Mouse (Mus musculus): ENCODE measurements around the gene Ppfibp2. TPM values are rescaled to one million over a fixed set of nuclear protein-coding genes. Genes with fewer than 3 reads are reported as not detected.

Gene Ppfibp2
- polyA plus RNA-seq, 1 experiment from 2014 or later, result 3.2 TPM

DNA sequence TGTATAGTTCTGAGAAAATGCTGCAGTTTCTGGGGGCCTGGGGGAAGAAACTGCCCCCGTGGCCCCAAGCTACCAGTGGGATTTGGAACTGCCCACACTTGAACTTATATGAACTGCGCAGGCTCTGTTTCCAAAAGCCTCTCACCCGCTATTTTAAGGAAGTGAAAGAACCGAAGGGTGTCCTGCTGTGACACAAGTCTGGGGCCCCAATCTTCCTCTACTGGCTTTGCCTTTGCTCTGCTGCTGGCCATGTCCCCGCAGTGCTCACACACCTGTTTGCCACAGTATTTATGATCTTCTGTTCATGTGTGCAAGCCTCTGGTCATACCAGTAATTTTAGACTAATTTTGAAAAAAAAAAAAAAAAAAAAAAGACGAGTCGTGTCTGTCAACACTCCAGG lies 1.1 kb upstream of the Ppfibp2 start:
- Histone ChIP-seq H3K4me2 (replicated peaks) (peak overlapping the region; percentile 78), H3K9me3 (no peaks in the 10 kb centered on the region), H3K27me3 (peaks cover 11% of the 10 kb centered on the region), H3K4me1 (0 out of 2 replicates have a peak, but pooled peaks cover 2% of the 10 kb centered on the region), H3K4me3 (no peak overlapping the region), H3K9ac (replicated peaks) (no peak overlapping the region), H3K36me3 (no peaks in the 10 kb centered on the region), H3K27ac (replicated peaks) (no peak overlapping the region)
- WGBS, result 33% methylated on average over 7 of the region's 7 CpGs
- ATAC-seq (ENCODE audit: low FRiP score, low read depth), result no peak

DNA sequence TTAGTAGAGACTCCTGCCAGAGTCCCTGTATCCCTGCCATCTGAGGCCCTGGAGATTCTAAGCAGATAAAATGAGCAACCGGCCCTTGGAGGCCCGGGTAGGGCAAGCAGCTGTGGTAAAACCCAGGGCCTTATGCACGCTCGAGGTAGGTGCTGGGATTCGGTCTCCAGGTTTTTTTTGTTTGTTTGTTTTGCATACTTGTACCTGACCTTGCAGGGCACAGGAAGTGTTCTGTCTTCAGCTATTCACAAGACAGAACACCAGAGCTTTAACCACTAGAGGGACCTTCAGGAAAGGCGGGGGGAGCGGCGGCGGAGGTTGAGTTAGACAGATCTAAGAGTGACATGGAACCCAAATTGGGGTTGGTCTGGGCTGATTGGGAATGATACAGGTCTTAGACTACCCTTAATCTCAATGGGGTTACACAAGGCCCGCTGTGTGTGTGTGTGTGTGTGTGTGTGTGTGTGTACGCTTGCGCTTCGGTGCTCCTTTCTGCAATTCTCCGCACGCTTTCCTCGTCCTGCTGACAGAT lies 616 bp upstream of the Ppfibp2 start:
- Histone ChIP-seq H3K9me3 (no peaks in the 10 kb centered on the region), H3K4me2 (replicated peaks) (peak overlapping the region; percentile 78), H3K4me1 (0 out of 2 replicates have a peak, but pooled peaks cover 2% of the 10 kb centered on the region), H3K9ac (replicated peaks) (peak overlapping the region; percentile 50), H3K27me3 (peaks cover 11% of the 10 kb centered on the region), H3K36me3 (no peaks in the 10 kb centered on the region), H3K27ac (replicated peaks) (no peak overlapping the region), H3K4me3 (peak overlapping the region; percentile 49)
- ATAC-seq (ENCODE audit: low FRiP score, low read depth), result peak; percentile 81
- WGBS, result 2% methylated on average over 16 of the region's 16 CpGs

DNA sequence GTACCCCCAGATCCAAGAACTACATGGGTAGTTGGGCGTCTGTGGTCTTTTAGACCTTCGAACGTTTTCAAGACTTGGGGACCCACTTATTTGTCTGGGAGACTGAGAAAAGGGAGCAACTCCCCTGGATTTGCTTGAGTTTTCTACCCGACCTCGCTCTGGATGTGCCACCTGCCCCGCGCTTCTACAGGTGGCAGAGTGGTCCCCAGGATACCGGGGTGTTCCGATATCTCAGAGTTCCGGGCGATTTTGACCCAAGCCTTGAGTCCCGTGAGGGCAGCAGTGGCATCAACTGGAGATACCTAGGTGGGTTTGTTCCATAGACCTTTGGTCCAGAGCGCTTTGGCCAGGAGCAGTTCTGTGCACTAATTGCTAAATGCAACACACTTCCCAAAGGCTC lies 419 bp downstream of the Ppfibp2 start:
- peak overlapping the region; percentile 78 for H3K4me2 ChIP-seq (replicated peaks)
- no peak for ATAC-seq (ENCODE audit: low FRiP score, low read depth)
- H3K4me1 ChIP-seq, result 0 out of 2 replicates have a peak, but pooled peaks cover 2% of the 10 kb centered on the region
- H3K9ac ChIP-seq (replicated peaks), result no peak overlapping the region
- no peaks in the 10 kb centered on the region for H3K36me3 ChIP-seq
- no peaks in the 10 kb centered on the region for H3K9me3 ChIP-seq
- H3K27me3 ChIP-seq, result peaks cover 11% of the 10 kb centered on the region
- no peak overlapping the region for H3K27ac ChIP-seq (replicated peaks)
- WGBS, result 14% methylated on average over 13 of the region's 13 CpGs
- peak overlapping the region; percentile 49 for H3K4me3 ChIP-seq

DNA sequence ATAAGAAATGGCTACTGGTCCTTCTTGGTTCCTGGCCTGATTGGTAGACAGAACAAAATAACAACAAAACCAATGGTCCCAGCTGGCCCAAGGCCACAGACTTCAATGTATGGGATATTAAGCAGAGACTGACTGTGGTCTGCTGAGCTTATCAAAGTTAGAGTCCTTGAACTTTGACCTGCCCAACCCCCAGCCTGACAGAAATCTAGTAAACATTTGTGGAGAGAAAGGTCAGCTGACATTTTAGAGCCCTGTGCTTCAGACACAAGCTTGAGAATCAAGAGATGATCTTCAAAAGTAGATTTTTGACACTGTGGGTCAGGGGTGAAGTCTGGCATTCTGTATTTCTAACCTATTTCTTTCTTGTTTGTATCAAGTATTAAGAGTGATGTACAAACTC lies 1.7 kb downstream of the Ppfibp2 start:
- H3K4me2 ChIP-seq (replicated peaks), result no peak overlapping the region
- no peaks in the 10 kb centered on the region for H3K9me3 ChIP-seq
- H3K27ac ChIP-seq (replicated peaks), result no peak overlapping the region
- ATAC-seq (ENCODE audit: low FRiP score, low read depth), result no peak
- H3K36me3 ChIP-seq, result no peaks in the 10 kb centered on the region
- H3K4me3 ChIP-seq, result no peak overlapping the region
- no peak overlapping the region for H3K9ac ChIP-seq (replicated peaks)
- 0 out of 2 replicates have a peak, but pooled peaks cover 2% of the 10 kb centered on the region for H3K4me1 ChIP-seq
- H3K27me3 ChIP-seq, result peaks cover 11% of the 10 kb centered on the region

DNA sequence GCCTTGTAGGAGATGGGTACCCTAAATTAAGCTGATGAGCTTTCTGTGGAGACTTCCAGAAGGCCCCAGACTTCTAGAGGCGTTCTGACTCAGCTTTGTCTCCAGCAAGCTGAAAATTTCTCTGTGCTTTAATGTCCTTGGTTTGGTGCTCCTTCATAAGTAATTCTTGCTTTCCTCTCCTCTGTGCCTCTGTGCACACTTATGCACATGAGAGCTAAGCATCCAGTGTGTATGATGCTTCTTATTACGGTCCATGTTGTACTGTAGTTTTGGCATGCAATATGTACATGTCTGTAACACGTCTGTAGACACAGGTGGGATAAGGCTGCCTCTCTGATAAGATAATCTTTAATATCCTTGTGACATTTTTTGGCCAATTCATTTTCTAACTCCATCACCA lies 2.9 kb downstream of the Ppfibp2 start:
- no peak for ATAC-seq (ENCODE audit: low FRiP score, low read depth)
- H3K27me3 ChIP-seq, result peaks cover 11% of the 10 kb centered on the region
- no peak overlapping the region for H3K9ac ChIP-seq (replicated peaks)
- 0 out of 2 replicates have a peak, but pooled peaks cover 2% of the 10 kb centered on the region for H3K4me1 ChIP-seq
- H3K36me3 ChIP-seq, result no peaks in the 10 kb centered on the region
- whole genome bisulfite sequencing, result 90% methylated on average over 3 of the region's 3 CpGs
- no peak overlapping the region for H3K4me3 ChIP-seq
- no peaks in the 10 kb centered on the region for H3K9me3 ChIP-seq
- no peak overlapping the region for H3K4me2 ChIP-seq (replicated peaks)
- H3K27ac ChIP-seq (replicated peaks), result no peak overlapping the region

DNA sequence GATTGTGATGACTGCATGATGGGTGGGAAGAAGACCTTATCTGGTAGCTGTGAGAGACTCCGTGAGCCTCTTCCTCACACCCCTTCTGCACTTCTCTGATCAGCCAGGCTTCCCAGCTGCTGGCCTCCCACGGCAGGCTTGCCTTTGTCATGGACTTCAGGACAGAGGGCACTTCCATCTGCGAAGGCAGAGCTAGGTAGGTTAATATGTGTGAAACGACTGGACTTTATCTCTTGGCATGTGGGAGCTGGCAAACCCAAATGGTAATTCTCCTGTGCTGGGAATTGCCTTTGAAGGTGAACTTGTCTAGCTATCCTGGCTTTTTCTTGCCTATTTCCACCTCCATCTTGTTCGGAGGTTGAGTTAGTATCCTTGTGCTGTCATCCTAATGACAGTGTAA lies 5.6 kb downstream of the Ppfibp2 start:
- Histone ChIP-seq H3K36me3 (no peaks in the 10 kb centered on the region), H3K9ac (replicated peaks) (no peak overlapping the region), H3K4me1 (no peaks in the 10 kb centered on the region), H3K4me2 (replicated peaks) (no peak overlapping the region), H3K4me3 (no peak overlapping the region), H3K27me3 (peaks cover 3% of the 10 kb centered on the region; the same call in 1 of the 2 replicates), H3K9me3 (no peaks in the 10 kb centered on the region), H3K27ac (replicated peaks) (no peak overlapping the region)
- ATAC-seq (ENCODE audit: low FRiP score, low read depth), result no peak
- 78% methylated on average over 5 of the region's 5 CpGs for WGBS

DNA sequence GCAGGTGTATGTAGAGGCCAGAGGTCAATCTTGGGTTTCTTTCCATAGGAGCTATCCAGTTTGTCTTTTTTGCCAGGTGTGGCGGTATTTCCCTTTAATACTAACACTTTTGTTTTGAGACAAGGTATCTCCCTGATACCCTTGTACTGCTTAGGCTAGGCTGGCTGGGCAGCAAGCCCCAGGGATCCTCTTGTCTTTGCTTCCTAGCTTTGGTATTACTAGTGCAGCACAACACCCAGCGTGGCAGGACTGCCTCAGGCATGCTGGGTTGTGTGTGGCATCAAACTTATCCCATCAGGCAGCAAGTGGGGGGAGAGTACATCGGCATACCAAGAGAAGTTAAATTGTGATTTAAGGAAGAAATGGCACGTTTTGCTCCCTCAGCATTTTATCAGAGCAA lies 7.5 kb downstream of the Ppfibp2 start:
- no peak for ATAC-seq (ENCODE audit: low FRiP score, low read depth)
- WGBS, result 80% methylated on average over 4 of the region's 4 CpGs
- Histone ChIP-seq H3K9ac (replicated peaks) (no peak overlapping the region), H3K4me2 (replicated peaks) (no peak overlapping the region), H3K4me1 (no peaks in the 10 kb centered on the region), H3K27me3 (no peaks in the 10 kb centered on the region), H3K36me3 (no peaks in the 10 kb centered on the region), H3K4me3 (no peak overlapping the region), H3K9me3 (no peaks in the 10 kb centered on the region), H3K27ac (replicated peaks) (no peak overlapping the region)

DNA sequence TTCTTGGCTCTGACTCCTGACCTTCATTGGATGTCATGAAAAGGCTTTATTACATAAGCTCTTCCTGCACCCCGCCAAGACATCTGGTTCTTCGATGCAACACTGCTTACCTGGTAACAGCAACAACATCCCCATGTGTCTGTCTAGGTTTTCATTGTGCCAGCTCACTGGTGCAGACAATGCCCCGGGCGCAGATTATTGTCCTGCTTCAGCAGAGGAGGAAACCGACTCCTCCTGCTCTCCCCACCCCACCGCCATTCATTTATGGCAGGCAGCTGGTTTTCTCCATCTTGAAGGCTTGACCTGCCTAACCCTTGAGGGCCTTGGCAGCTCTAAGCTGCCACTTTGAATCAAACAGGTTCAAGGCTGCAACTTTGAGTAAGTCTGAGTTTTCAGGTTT lies 7.9 kb downstream of the Ppfibp2 start:
- H3K27ac ChIP-seq (replicated peaks), result no peak overlapping the region
- no peak overlapping the region for H3K9ac ChIP-seq (replicated peaks)
- no peaks in the 10 kb centered on the region for H3K9me3 ChIP-seq
- H3K36me3 ChIP-seq, result no peaks in the 10 kb centered on the region
- 51% methylated on average over 6 of the region's 6 CpGs for WGBS
- H3K27me3 ChIP-seq, result no peaks in the 10 kb centered on the region
- no peak overlapping the region for H3K4me3 ChIP-seq
- no peak for ATAC-seq (ENCODE audit: low FRiP score, low read depth)
- no peaks in the 10 kb centered on the region for H3K4me1 ChIP-seq
- no peak overlapping the region for H3K4me2 ChIP-seq (replicated peaks)

DNA sequence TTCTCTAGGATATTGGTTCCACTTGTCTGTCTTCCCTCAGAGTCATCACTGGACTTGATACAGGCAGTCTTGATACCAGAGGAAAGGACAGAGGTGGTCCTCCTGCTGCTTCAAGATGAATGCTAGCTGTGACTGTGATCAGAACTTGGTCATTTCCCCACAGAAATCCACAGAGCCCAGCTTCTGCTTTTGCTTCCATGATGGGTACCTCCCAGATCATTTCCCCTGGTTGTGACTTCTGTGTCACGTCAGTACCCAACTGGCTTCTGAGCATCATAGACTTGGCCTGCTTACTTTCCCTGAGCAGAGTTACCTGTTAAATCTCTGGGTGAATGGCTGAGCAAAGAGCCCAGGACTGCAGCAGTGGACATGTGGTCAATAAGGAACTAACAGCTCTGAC lies 12.8 kb downstream of the Ppfibp2 start:
- H3K36me3 ChIP-seq, result no peaks in the 10 kb centered on the region
- H3K4me2 ChIP-seq (replicated peaks), result no peak overlapping the region
- no peaks in the 10 kb centered on the region for H3K27me3 ChIP-seq
- H3K9ac ChIP-seq (replicated peaks), result no peak overlapping the region
- H3K4me3 ChIP-seq, result no peak overlapping the region
- H3K27ac ChIP-seq (replicated peaks), result no peak overlapping the region
- 100% methylated on average over 1 of the region's 1 CpGs for WGBS
- ATAC-seq (ENCODE audit: low FRiP score, low read depth), result no peak
- no peaks in the 10 kb centered on the region for H3K9me3 ChIP-seq
- no peaks in the 10 kb centered on the region for H3K4me1 ChIP-seq

DNA sequence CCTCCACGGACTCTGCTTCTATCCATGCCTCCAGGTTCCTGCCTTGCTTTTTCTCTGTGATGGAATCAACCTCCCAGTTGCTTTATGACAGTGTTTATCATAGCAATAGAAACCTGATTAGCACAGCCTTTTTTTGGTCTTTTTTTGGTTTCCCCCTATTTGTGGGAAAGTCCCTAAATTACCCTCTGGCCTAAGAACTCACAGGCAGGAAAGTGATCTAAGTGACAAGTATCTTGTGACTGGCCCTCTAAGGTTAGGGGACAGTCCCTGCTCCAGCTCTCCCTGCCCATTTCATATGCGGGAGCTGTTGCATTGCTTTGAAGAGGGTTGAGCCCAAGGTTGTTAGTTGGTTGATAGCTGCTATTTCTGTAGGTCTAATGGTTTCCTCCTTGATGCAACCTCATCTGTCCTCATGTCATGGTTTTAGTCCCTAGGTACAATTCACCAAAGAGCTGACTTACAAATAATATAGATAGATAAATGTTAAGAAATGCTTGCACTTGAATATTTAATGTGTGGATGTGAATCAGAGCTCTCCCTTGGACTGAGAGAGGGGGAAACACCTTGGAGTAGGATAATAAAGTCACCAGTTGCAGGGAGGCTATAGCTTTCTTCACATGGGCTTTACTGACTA lies 14.7 kb downstream of the Ppfibp2 start:
- 86% methylated on average over 2 of the region's 2 CpGs for WGBS
- Histone ChIP-seq H3K9me3 (no peaks in the 10 kb centered on the region), H3K36me3 (no peaks in the 10 kb centered on the region), H3K4me3 (no peak overlapping the region), H3K4me2 (replicated peaks) (no peak overlapping the region), H3K9ac (replicated peaks) (no peak overlapping the region), H3K4me1 (no peaks in the 10 kb centered on the region), H3K27ac (replicated peaks) (no peak overlapping the region), H3K27me3 (no peaks in the 10 kb centered on the region)
- ATAC-seq (ENCODE audit: low FRiP score, low read depth), result no peak

DNA sequence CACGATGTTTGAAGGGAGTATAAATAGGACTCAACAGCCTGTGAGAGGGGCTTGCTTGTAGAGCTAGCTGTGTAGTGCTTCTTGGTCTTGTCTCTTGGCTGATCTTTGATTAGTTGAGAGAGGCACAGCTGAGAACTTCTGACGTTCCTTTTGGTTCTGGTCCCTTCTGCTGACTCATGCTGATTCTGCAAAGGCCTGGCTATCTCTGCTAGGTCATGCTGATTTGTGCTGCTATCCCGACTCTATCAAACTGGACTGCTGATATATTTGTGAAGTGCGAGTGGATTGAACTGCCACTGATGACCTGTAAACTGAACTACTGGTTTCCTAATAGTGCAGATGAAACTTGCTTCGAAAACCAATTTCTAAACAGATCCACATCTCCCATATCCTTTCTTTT lies 15.9 kb downstream of the Ppfibp2 start:
- H3K9me3 ChIP-seq, result no peaks in the 10 kb centered on the region
- H3K4me3 ChIP-seq, result no peak overlapping the region
- H3K27ac ChIP-seq (replicated peaks), result no peak overlapping the region
- H3K9ac ChIP-seq (replicated peaks), result no peak overlapping the region
- ATAC-seq (ENCODE audit: low FRiP score, low read depth), result no peak
- no peaks in the 10 kb centered on the region for H3K27me3 ChIP-seq
- no peak overlapping the region for H3K4me2 ChIP-seq (replicated peaks)
- H3K4me1 ChIP-seq, result no peaks in the 10 kb centered on the region
- WGBS, result 91% methylated on average over 5 of the region's 5 CpGs
- no peaks in the 10 kb centered on the region for H3K36me3 ChIP-seq

DNA sequence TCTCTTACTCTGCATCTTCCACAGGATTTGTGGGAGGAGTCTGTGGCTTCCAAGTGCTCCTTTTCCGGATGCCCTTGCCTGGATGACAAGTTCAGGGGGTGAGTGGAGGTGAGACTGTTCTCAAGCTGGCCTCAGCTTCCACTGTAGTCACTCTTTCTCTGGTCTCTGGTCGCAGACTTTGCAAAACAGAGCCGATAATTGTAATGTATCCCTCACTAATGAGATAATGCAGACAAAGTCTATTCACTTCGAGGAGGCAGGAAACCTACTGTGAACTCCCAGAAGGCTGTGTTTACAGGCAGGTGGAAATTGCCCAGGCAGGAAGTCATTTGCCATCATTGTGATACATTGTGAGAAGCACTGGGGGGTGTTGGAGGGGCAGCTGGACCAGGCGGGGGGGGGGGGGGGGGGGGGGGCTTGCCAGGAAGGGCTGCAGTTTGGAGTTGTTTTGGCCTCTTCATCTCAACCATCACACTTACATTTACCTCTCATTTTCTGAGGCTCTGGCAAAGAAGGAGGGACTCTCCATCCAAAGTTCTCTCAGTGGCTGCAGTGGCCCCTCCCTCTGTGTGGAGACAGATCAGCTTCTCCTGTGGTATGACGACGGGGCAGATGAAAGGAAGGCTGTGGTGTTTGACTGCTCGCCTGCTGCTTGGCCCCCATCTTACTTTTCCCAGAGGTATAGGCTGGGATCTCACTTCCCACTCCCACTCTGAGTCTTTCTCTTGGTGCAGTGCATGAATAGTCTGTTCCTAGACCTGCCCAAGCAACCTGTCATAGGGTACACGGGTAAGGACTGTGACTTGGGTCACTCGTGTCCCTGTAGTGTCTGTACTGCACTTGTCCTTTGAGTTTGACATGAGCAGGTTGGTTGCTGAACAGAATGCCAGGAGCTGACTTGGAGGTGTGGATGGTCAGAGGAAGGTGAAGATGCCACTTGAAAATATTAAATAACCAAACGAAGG lies 23.3 kb downstream of the Ppfibp2 start:
- H3K36me3 ChIP-seq, result no peaks in the 10 kb centered on the region
- 35% methylated on average over 10 of the region's 11 CpGs for WGBS
- H3K27me3 ChIP-seq, result no peaks in the 10 kb centered on the region
- H3K9me3 ChIP-seq, result no peaks in the 10 kb centered on the region
- no peak overlapping the region for H3K4me2 ChIP-seq (replicated peaks)
- no peak overlapping the region for H3K4me3 ChIP-seq
- H3K9ac ChIP-seq (replicated peaks), result no peak overlapping the region
- H3K27ac ChIP-seq (replicated peaks), result no peak overlapping the region
- 0 out of 2 replicates have a peak, but pooled peaks have one; percentile 34 for ATAC-seq (ENCODE audit: low FRiP score, low read depth)
- no peaks in the 10 kb centered on the region for H3K4me1 ChIP-seq

Measured in midbrain, embryonic 12.5 days (tissue).